Mouse (Mus musculus) left cerebral cortex, adult 2 months (tissue): ENCODE measurements at regions not wholly inside any gene's neighbourhood (a gene's known extent, or its start where the extent isn't known, plus 50 kb on each side); places are given as distances from the start of the nearest gene placed in this dataset.

Experiments
- DNase-seq, 2 experiments: peaks; one replicate each; pipeline ENCODE4 v3.0.0; 2021 to 2022; ENCODE audit warnings: low spot score in 2 of 2, mixed read lengths in 1 of 2; ENCODE audit errors: extremely low spot score in 1 of 2
- H3K27ac ChIP-seq: fragments of 200-600 bp; 2 replicates; pipeline ENCODE4 v1.8.1; 2022
- H3K4me3 ChIP-seq: fragments of 200-600 bp; 2 replicates; pipeline ENCODE4 v1.8.1; 2022
- CTCF ChIP-seq: fragments of 200-600 bp; IDR thresholded peaks from 2 replicates; pipeline ENCODE4 v1.8.1; 2022; ENCODE audit warnings: antibody characterized with exemption, mild to moderate bottlenecking, moderate library complexity
- intact Hi-C: fragments of 180-260 bp; cut with DNase I; formaldehyde crosslinking; loops from one replicate; pipeline ENCODE4 v1.15.1; 2025

DNA sequence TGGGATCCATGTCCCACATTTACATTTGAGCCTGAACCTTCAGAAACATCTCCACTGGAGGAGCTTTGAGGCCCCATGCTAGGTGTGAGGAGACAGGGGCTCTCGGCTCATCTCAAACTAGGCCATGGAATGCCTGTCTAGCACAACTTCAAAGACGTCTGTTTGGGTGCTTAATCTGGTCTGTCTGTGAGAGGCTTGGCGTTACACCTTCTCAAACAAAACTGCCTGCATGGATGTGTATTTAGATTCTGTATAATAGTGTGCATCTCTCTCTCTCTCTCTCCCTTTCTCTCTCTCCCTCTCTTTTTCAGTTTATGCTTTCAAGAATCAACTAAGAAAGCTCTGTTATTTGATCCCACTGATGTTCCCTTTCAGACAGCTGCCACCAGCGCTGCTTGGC, 58.1 kb upstream of the Cdh6 start:
- Histone ChIP-seq H3K27ac (no peak overlapping the region), H3K4me3 (no peak overlapping the region)
- no peak for TF ChIP-seq CTCF
- DNase-seq: no peak
- intact Hi-C loops: no loop called here

- no peak for DNase-seq
- Histone ChIP-seq H3K27ac (no peak overlapping the region), H3K4me3 (no peak overlapping the region)
- no peak for TF ChIP-seq CTCF
- intact Hi-C loops: no loop called here
Measured at GRCm38 (mm10) chr15:13228125-13228524, 54.6 kb upstream of the Cdh6 start.
